ENCODE assay signal across 10 mouse cellular contexts in genomic region chr1:120327714-120328113, GRCm38 (mm10). TPM values are rescaled to one million over a fixed set of nuclear protein-coding genes. Genes with fewer than 3 reads are reported as not detected.
DNase-seq lines count a peak whose midpoint lies in the region; ATAC-seq lines count a peak whose summit lies in the region.
"Had no signal": no experiment of that assay in that cellular context is flagged by ENCODE, and none has a peak within 500 bp of the region (broad histone marks: within the 10 kb centered on the region; RNA-seq: fewer than 3 reads in every experiment).

No protein-coding gene starts in this region.

- peak; percentile 51 for DNase-seq in layer of hippocampus, adult 11-12 months (ENCODE audit: low spot score)
- DNase-seq in layer of hippocampus, adult 9-10 months (ENCODE audit: low spot score), result no peak
- peak; percentile 9 for DNase-seq in MN1 (ENCODE audit: low spot score)
- peak; percentile 49 for DNase-seq in c-Kit-negative CD71-positive TER-119-positive erythroid progenitor cells, embryonic 14.5 days (ENCODE audit: low read depth, low spot score)
- peak; percentile 19 to 26 for DNase-seq in left cerebral cortex, postnatal 36 days (ENCODE audit: low spot score in 2 of 2)
- peak; percentile 79 for DNase-seq in retina, embryonic 14.5 days (ENCODE audit: low spot score)

- no peak overlapping the region for H3K27ac ChIP-seq in forebrain, embryonic 13.5 days

- no peak overlapping the region for H3K4me2 ChIP-seq in forebrain, embryonic 13.5 days

- 18% methylated on average over 6 of the region's 6 CpGs for WGBS in forebrain, embryonic 13.5 days

- ATAC-seq in forebrain, embryonic 13.5 days, result 0 out of 2 replicates have a peak, but pooled peaks have one; percentile 3
- ATAC-seq in inflammation-experienced regulatory T-cells, adult 6 months, result no peak

- H3K27me3 ChIP-seq in forebrain, embryonic 13.5 days, result 0 out of 2 replicates have a peak, but pooled peaks cover 5% of the 10 kb centered on the region

- H3K4me3 ChIP-seq in forebrain, embryonic 13.5 days, result no peak overlapping the region
- H3K4me3 ChIP-seq: megakaryocyte, embryonic 14.5 days had no signal

- H3K36me3 ChIP-seq in forebrain, embryonic 13.5 days (ENCODE audit: poor library complexity, severe bottlenecking), result no peaks in the 10 kb centered on the region

- H3K9me3 ChIP-seq in forebrain, embryonic 13.5 days (replicated peaks), result no peaks in the 10 kb centered on the region
- H3K9me3 ChIP-seq: megakaryocyte, embryonic 14.5 days had no signal

- intact Hi-C loops in left cerebral cortex, postnatal 36 days (cut with DNase I), result loop anchor here (5.0 kb wide), 1 partner anchor 140 kb away; no protein-coding TSS in a partner anchor

- H3K4me1 ChIP-seq in forebrain, embryonic 13.5 days, result no peaks in the 10 kb centered on the region
- H3K4me1 ChIP-seq: megakaryocyte, embryonic 14.5 days had no signal

- H3K9ac ChIP-seq in forebrain, embryonic 13.5 days, result no peak overlapping the region

RNA-seq across cellular contexts. Expression of gene C1ql2, which starts 12.7 kb away (rescaled TPM):
- 0.18 and 0.25 TPM in 2 replicates for polyA plus RNA-seq in forebrain, embryonic 13.5 days (2015; fragmentation: Nextera tagmentation; extraction: Ambion mirVana)
- 1 to 10 TPM; 3.8 to 5.8 TPM for total RNA-seq in left cerebral cortex, postnatal 36 days (2021)
- not detected for polyA plus RNA-seq in inflammation-experienced regulatory T-cells, adult 6 months (2017; shearing (Covaris generic))
- total RNA-seq: gastrocnemius, postnatal 4 days had no signal

RNA-seq across cellular contexts. Expression of gene Steap3, which starts 55.2 kb away (rescaled TPM):
- polyA plus RNA-seq in forebrain, embryonic 13.5 days (2015; fragmentation: Nextera tagmentation; extraction: Ambion mirVana), result 1.3 TPM in 2 replicates
- 1 to 10 TPM; 4.6 to 6.6 TPM for total RNA-seq in left cerebral cortex, postnatal 36 days (2021)
- polyA plus RNA-seq in inflammation-experienced regulatory T-cells, adult 6 months (2017; shearing (Covaris generic)), result 1 to 10 TPM in 1 of 3 experiments, not detected in 2; 1.5 TPM
